Mouse (Mus musculus): ENCODE results near the gene Osgepl1. TPM values are rescaled to one million over a fixed set of nuclear protein-coding genes. Genes with fewer than 3 reads are reported as not detected.
"Not testable (repeated sequence)": the region's sequence is repeated elsewhere in the genome, so short reads cannot be mapped to it uniquely, and the experiment has no call there.

The Osgepl1 gene
- 26.7 and 28.3 TPM in 2 replicates for polyA plus RNA-seq (2014; fragmentation: Nextera tagmentation; extraction: Ambion mirVana)

DNA sequence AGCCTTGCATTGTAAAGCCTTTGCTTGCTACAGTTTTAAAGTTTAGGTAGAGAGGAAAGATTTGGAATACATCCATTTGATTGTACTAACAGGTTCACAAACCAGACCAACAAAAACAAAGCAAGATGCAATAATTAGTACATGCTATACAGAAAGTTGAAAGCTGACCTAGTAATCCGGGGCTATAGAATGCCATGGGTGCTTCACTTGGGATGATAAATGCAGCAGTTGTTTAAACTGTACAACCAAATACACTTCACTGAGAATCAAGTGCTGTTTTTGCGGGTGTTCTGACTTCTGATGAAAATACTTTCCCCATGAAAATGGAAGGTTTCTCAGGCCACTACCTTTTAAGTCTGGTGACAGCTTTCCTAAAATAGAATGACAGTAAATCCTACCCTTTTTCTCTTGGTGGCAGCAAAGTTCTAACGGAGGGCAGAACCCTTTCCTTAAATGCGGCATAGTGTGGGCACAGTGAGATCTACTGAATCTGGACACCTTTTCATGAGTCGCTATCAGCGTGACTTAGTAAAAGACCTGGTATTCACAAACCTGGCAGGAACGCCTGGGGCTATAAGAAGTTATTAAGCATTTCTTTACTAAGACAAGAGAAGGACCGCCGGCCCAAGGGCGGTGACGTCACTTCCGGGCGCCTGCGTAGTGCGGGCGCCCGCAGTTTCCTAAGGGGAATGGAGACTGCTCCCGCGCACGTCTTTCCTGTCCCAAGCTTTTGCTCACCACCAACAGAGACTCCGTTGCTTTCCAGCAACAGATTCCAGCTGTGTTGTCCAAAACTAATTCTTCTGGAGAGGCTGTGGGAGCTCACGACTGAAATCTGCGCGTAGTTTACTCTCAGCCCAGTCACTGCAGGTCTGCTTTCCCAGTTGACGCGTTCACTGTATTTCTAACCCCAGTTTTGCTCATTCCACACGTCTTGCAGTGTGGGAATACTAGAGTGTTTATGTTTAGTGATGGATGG, at the start of gene Osgepl1:
Osgepl1 (plus strand) TSS at position 636 of the 979 bp plus-strand sequence.
- peak within 1 kb of the TSS; percentile 64 for H3K4me3 ChIP-seq (ENCODE audit: low read depth, low read length)
- no peaks in the 10 kb centered on the region for H3K9me3 ChIP-seq (ENCODE audit: low read depth, low read length)
- H3K9ac ChIP-seq, result peak within 1 kb of the TSS; percentile 88
- peak; percentile 16; the same call in 1 of the 2 replicates for TF ChIP-seq CTCF (IDR thresholded peaks at IDR 0.05; ENCODE audit: low read depth)
- H3K4me2 ChIP-seq, result peak within 1 kb of the TSS; percentile 70
- ATAC-seq (ENCODE audit: insufficient read depth) (peak; percentile 98), DNase-seq (peak; percentile 96)
- H3K27me3 ChIP-seq (ENCODE audit: insufficient read depth, low read length), result no peaks in the 10 kb centered on the region
- peaks cover 9% of the 10 kb centered on the region for H3K36me3 ChIP-seq (ENCODE audit: insufficient read depth)
- H3K4me1 ChIP-seq (ENCODE audit: insufficient read depth), result no peaks in the 10 kb centered on the region
- peak within 1 kb of the TSS; percentile 91 for H3K27ac ChIP-seq (ENCODE audit: low read depth)
- 2% methylated on average over 27 of the region's 27 CpGs for WGBS

DNA sequence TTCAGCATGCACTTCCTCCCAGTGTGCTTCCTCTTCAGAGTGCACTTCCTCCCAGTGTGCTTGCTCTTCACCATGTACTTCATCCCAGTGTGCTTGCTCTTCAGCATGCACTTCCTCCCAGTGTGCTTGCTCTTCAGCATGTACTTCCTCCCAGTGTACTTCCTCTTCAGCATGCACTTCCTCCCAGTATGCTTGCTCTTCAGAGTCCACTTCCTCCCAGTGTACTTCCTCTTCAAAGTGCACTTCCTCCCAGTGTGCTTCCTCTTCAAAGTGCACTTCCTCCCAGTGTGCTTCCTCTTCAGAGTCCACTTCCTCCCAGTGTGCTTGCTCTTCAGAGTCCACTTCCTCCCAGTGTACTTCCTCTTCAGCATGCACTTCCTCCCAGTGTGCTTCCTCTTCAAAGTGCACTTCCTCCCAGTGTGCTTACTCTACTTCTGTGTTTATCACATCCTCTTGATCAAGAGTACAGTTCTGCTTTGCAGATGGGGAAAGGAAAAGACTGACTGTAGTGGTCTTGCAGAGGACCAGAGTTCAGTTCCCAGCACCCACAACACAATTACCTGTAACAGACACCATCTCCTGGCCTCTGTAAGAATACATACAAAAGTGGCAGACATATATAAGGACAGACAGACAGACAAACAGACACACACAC, 48.3 kb upstream of the Osgepl1 start:
- H3K36me3 ChIP-seq (ENCODE audit: insufficient read depth); DNase-seq; H3K9me3 ChIP-seq (ENCODE audit: low read depth, low read length); H3K9ac ChIP-seq; H3K27ac ChIP-seq (ENCODE audit: low read depth); ATAC-seq (ENCODE audit: insufficient read depth); H3K27me3 ChIP-seq (ENCODE audit: insufficient read depth, low read length); H3K4me3 ChIP-seq (ENCODE audit: low read depth, low read length); H3K4me2 ChIP-seq; H3K4me1 ChIP-seq (ENCODE audit: insufficient read depth): not testable (repeated sequence)

DNA sequence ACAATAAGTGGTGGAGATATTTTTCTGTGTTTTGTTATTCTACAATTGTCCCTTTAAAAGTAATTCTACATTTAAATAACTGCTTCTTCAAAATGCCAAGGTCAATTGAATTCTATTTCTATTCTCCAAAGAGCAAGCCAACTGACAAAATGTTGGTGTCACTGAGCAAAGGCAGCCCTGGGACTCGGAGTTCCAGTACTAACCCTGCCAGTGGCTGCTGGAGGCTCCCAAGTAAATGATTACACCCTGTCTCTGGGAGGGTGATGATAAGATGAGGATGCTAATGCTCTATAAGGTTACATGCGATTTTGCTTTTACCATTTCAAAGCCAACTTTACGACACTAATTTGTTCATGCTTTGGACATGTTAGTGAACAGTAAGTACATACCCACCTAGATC, 43.5 kb upstream of the Osgepl1 start:
- DNase-seq, result no peak
- no peaks in the 10 kb centered on the region for H3K27me3 ChIP-seq (ENCODE audit: insufficient read depth, low read length)
- H3K36me3 ChIP-seq (ENCODE audit: insufficient read depth), result no peaks in the 10 kb centered on the region; the same call in 1 of the 2 replicates
- no peaks in the 10 kb centered on the region for H3K9me3 ChIP-seq (ENCODE audit: low read depth, low read length)
- H3K27ac ChIP-seq (ENCODE audit: low read depth), result no peak overlapping the region
- TF ChIP-seq CTCF (IDR thresholded peaks at IDR 0.05; ENCODE audit: low read depth), result no peak
- 71% methylated on average over 3 of the region's 3 CpGs for WGBS
- ATAC-seq (ENCODE audit: insufficient read depth), result no peak
- H3K9ac ChIP-seq, result no peak overlapping the region
- no peak overlapping the region for H3K4me2 ChIP-seq
- H3K4me1 ChIP-seq (ENCODE audit: insufficient read depth), result no peaks in the 10 kb centered on the region
- no peak overlapping the region for H3K4me3 ChIP-seq (ENCODE audit: low read depth, low read length)

DNA sequence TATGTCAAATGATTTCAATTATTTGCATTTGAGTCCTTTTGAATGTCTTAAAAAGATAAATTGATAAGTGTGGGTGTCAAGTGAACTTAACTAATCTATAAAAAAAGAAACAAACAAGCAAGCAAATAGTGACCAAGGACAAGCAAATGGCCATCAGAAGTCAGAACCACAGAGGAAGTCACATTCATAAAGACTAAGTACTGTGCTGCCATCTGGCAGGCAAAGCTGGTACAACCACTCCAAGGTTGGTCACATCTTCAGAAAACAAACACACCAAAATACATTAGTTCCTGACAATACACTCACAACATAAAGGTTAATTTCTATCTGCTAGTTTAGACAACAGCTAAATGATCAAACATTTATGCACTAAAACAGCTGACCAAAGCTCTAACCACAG, 40.8 kb upstream of the Osgepl1 start:
- ATAC-seq (ENCODE audit: insufficient read depth), result no peak
- no peak overlapping the region for H3K27ac ChIP-seq (ENCODE audit: low read depth)
- no peak overlapping the region for H3K4me2 ChIP-seq
- H3K27me3 ChIP-seq (ENCODE audit: insufficient read depth, low read length), result no peaks in the 10 kb centered on the region
- H3K36me3 ChIP-seq (ENCODE audit: insufficient read depth), result no peaks in the 10 kb centered on the region; the same call in 1 of the 2 replicates
- no peak overlapping the region for H3K4me3 ChIP-seq (ENCODE audit: low read depth, low read length)
- H3K4me1 ChIP-seq (ENCODE audit: insufficient read depth), result no peaks in the 10 kb centered on the region
- DNase-seq, result peak; percentile 63
- TF ChIP-seq CTCF (IDR thresholded peaks at IDR 0.05; ENCODE audit: low read depth), result peak; percentile 62
- H3K9ac ChIP-seq, result no peak overlapping the region
- H3K9me3 ChIP-seq (ENCODE audit: low read depth, low read length), result no peaks in the 10 kb centered on the region

DNA sequence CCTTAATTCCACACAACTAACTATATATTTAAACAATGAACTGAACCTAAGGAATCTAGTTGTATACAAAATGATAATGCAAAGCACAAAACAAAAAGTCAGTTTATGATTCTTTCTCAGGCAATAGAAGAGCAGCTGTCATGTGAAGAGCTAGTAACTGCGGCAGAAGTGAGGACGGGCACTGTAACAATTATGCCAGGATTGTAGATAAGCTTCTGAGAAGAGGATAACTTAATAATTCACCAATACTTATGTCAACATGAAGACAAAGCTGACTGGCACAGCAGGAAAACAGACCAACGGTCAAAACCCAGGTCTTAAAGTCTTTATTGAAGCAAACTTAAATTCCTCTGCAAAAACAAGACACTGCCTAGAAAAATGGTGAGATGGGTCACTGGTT, 22.2 kb upstream of the Osgepl1 start:
- WGBS, result 63% methylated on average over 3 of the region's 3 CpGs
- H3K4me3 ChIP-seq (ENCODE audit: low read depth, low read length), result no peak overlapping the region
- H3K4me2 ChIP-seq, result no peak overlapping the region
- no peaks in the 10 kb centered on the region for H3K27me3 ChIP-seq (ENCODE audit: insufficient read depth, low read length)
- H3K9me3 ChIP-seq (ENCODE audit: low read depth, low read length), result no peaks in the 10 kb centered on the region
- H3K36me3 ChIP-seq (ENCODE audit: insufficient read depth), result 0 out of 2 replicates have a peak, but pooled peaks cover 3% of the 10 kb centered on the region
- no peaks in the 10 kb centered on the region for H3K4me1 ChIP-seq (ENCODE audit: insufficient read depth)
- H3K9ac ChIP-seq, result no peak overlapping the region
- TF ChIP-seq CTCF (IDR thresholded peaks at IDR 0.05; ENCODE audit: low read depth), result no peak
- DNase-seq, result no peak
- no peak overlapping the region for H3K27ac ChIP-seq (ENCODE audit: low read depth)
- no peak for ATAC-seq (ENCODE audit: insufficient read depth)

DNA sequence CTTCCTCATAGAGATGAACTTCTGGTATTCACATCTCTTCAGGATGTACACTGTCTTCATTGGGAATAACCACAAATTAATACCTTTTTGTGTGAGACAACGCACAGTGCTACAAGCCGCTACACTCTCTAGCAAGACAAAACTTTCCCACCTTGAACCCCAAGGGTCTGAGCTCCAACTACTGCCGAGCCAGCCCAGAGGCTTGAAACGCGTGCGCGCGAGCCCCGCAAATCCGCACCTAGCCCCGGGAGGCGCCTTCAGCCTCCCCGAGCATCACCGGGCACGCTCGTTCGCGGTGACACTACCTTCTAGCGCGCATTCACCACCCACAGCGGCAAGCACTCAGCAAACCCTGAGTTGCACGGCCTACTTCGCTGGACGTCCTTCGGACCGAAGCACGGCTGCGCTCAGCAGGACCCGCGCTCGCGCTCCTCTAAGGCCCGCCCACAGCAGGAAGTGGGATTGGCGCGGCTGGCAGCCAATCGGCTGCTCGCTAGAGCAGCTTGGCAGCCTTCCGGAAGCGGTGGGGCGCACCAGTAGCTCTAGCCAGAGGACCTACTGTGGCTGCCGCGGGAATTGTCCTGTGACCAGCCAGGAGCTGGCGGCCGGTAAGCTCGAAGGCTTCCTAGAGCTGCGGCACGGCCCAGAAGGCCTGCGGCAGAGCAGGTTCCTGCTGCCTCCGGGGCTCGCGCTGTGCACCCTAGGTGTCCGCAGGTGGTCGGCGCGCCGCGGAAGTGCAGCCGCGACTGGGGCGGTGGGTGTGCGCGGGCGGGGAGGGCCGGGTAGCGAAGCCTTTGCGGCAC, 16.6 kb upstream of the Osgepl1 start, which contains the start of the genes Pms1, Ormdl1 and Gm28778:
Pms1 (minus strand) TSS at position 438 of the 803 bp plus-strand sequence.
Ormdl1 (plus strand) TSS at position 515 of the 803 bp plus-strand sequence.
Gm28778 (plus strand) TSS at position 531 of the 803 bp plus-strand sequence.
- 0 out of 2 replicates have a peak, but pooled peaks cover 3% of the 10 kb centered on the region for H3K36me3 ChIP-seq (ENCODE audit: insufficient read depth)
- H3K27ac ChIP-seq (ENCODE audit: low read depth), result peak within 1 kb of the TSS; percentile 90
- no peaks in the 10 kb centered on the region for H3K4me1 ChIP-seq (ENCODE audit: insufficient read depth)
- ATAC-seq (ENCODE audit: insufficient read depth) (peak; percentile 100), DNase-seq (peak; percentile 98)
- peak within 1 kb of the TSS; percentile 84 for H3K9ac ChIP-seq
- H3K9me3 ChIP-seq (ENCODE audit: low read depth, low read length), result no peaks in the 10 kb centered on the region
- peak within 1 kb of the TSS; percentile 72 for H3K4me2 ChIP-seq
- no peak; the same call in 1 of the 2 replicates for TF ChIP-seq CTCF (IDR thresholded peaks at IDR 0.05; ENCODE audit: low read depth)
- no peaks in the 10 kb centered on the region for H3K27me3 ChIP-seq (ENCODE audit: insufficient read depth, low read length)
- peak within 1 kb of the TSS; percentile 74 for H3K4me3 ChIP-seq (ENCODE audit: low read depth, low read length)
- under 1% methylated on average over 66 of the region's 66 CpGs for WGBS

Measured in lung, embryonic 14.5 days (tissue).